Mouse (Mus musculus) ES-E14 (cell line): ENCODE measurements at regions not wholly inside any gene's neighbourhood (a gene's known extent, or its start where the extent isn't known, plus 50 kb on each side); places are given as distances from the start of the nearest gene placed in this dataset.

Source experiments
- DNase-seq: peaks from one replicate; pipeline ENCODE4 v3.0.0-alpha.2; 2013; ENCODE audit warnings: low read depth, low spot score
- H3K27ac ChIP-seq: 2 replicates; pipeline ENCODE4 v1.5.1; 2012; ENCODE audit warnings: low read depth, mild to moderate bottlenecking, low read length, moderate library complexity, mixed read lengths; ENCODE audit not compliant: poor library complexity, insufficient read depth, severe bottlenecking
- H3K36me3 ChIP-seq: 2 replicates; pipeline ENCODE4 v1.6.1; 2012; ENCODE audit warnings: mild to moderate bottlenecking, low read length, moderate library complexity, mixed read lengths; ENCODE audit not compliant: control insufficient read depth, poor library complexity, insufficient read depth, severe bottlenecking
- H3K4me1 ChIP-seq, 2 experiments: fragments of 150-350 bp in 1 of 2; sonication (generic) in 1 of 2; 2 replicates each; pipeline ENCODE4 v1.6.1; 2012; ENCODE audit warnings: low read length in 2 of 2, mild to moderate bottlenecking in 1 of 2, mixed read lengths in 1 of 2; ENCODE audit not compliant: control insufficient read depth in 2 of 2, insufficient read depth in 2 of 2, poor library complexity in 1 of 2
- H3K4me3 ChIP-seq, 2 experiments: fragments of 150-350 bp in 1 of 2; sonication (generic) in 1 of 2; 2 replicates each; pipeline ENCODE4 v1.5.1; 2012; ENCODE audit warnings: low read length in 2 of 2, low read depth in 1 of 2, mild to moderate bottlenecking in 1 of 2, mixed read lengths in 1 of 2; ENCODE audit not compliant: insufficient read depth in 1 of 2, poor library complexity in 1 of 2, severe bottlenecking in 1 of 2
- H3K9ac ChIP-seq: 2 replicates; pipeline ENCODE4 v1.6.1; 2012; ENCODE audit warnings: low read depth, mild to moderate bottlenecking, low read length, mixed read lengths; ENCODE audit not compliant: poor library complexity, insufficient read depth, severe bottlenecking
- H3K9me3 ChIP-seq: fragments of 150-350 bp; sonication (generic); 2 replicates; pipeline ENCODE4 v1.6.1; 2012; ENCODE audit warnings: low read depth, mild to moderate bottlenecking, low read length; ENCODE audit not compliant: control insufficient read depth, insufficient read depth
- CHD2 ChIP-seq: IDR thresholded peaks from 2 replicates; pipeline ENCODE4 v1.6.1; 2014; ENCODE audit warnings: mild to moderate bottlenecking, low read depth, low read length, inconsistent platforms
- HCFC1 ChIP-seq: IDR thresholded peaks from 2 replicates; pipeline ENCODE4 v1.6.1; 2012; ENCODE audit warnings: low read length, inconsistent platforms, borderline replicate concordance; ENCODE audit not compliant: insufficient read depth
- MAFK ChIP-seq: IDR thresholded peaks from 2 replicates; pipeline ENCODE4 v1.6.1; 2014; ENCODE audit warnings: mild to moderate bottlenecking, low read depth, low read length, inconsistent platforms; ENCODE audit not compliant: insufficient read depth
- ZC3H11A ChIP-seq: IDR thresholded peaks from 2 replicates; pipeline ENCODE4 v1.6.1; 2012; ENCODE audit warnings: low read depth, mild to moderate bottlenecking, inconsistent platforms, low read length, borderline replicate concordance
- ZNF384 ChIP-seq: IDR thresholded peaks from 2 replicates; pipeline ENCODE4 v1.6.1; 2012; ENCODE audit warnings: low read depth, low read length, inconsistent platforms
- in situ Hi-C, 2 experiments: fragments of 600-800 bp; cut with MboI; formaldehyde crosslinking; loops; one replicate each; pipeline ENCODE4 v1.15.1; 2025; ENCODE audit warnings: low sequenced_read_pairs in 2 of 2, inconsistent platforms in 1 of 2; ENCODE audit not compliant: unreplicated experiment in 2 of 2

- in situ Hi-C loops: no loop called here
- Histone ChIP-seq H3K9ac (no peak overlapping the region), H3K36me3 (no peaks in the 10 kb centered on the region), H3K4me1 (no peaks in the 10 kb centered on the region), H3K4me3 (no peak overlapping the region), H3K27ac (no peak overlapping the region), H3K9me3 (no peaks in the 10 kb centered on the region)
- DNase-seq: no peak
- TF ChIP-seq CHD2 (no peak), MAFK (no peak), HCFC1 (no peak), ZNF384 (no peak)
Observed at GRCm38 (mm10) chr3:103492211-103492610, 82.8 kb upstream of the Syt6 start.

- H3K36me3 ChIP-seq: no peaks in the 10 kb centered on the region
- TF ChIP-seq HCFC1: no peak
- TF ChIP-seq ZNF384: no peak
- TF ChIP-seq CHD2: no peak
- TF ChIP-seq ZC3H11A: no peak
- TF ChIP-seq MAFK: no peak
- H3K4me1 ChIP-seq: no peaks in the 10 kb centered on the region
- in situ Hi-C loops: no loop called here
- no peak for DNase-seq
- H3K27ac ChIP-seq: no peak overlapping the region
- H3K9ac ChIP-seq: no peak overlapping the region
- no peaks in the 10 kb centered on the region for H3K9me3 ChIP-seq
- no peak overlapping the region for H3K4me3 ChIP-seq
Observed at GRCm38 (mm10) chr3:103493623-103494022, 81.4 kb upstream of the Syt6 start.

- TF ChIP-seq ZC3H11A (no peak), ZNF384 (no peak)
- no peaks in the 10 kb centered on the region for H3K36me3 ChIP-seq
- DNase-seq: no peak
- H3K9ac ChIP-seq: no peak overlapping the region
- no peak overlapping the region for H3K27ac ChIP-seq
- H3K4me3 ChIP-seq: no peak overlapping the region
- H3K4me1 ChIP-seq: no peaks in the 10 kb centered on the region
- no peaks in the 10 kb centered on the region for H3K9me3 ChIP-seq
- in situ Hi-C loops: no loop called here
Observed at GRCm38 (mm10) chr3:103494043-103494442, 81.0 kb upstream of the Syt6 start.

GRCm38 (mm10) chr3:103496083-103496482 is 78.9 kb upstream of the Syt6 start:
- Histone ChIP-seq H3K36me3 (no peaks in the 10 kb centered on the region), H3K9ac (no peak overlapping the region), H3K27ac (no peak overlapping the region), H3K9me3 (no peaks in the 10 kb centered on the region), H3K4me1 (no peaks in the 10 kb centered on the region), H3K4me3 (no peak overlapping the region)
- TF ChIP-seq HCFC1: no peak
- TF ChIP-seq ZC3H11A: no peak
- no peak for TF ChIP-seq ZNF384
- TF ChIP-seq MAFK: no peak
- no peak for TF ChIP-seq CHD2
- DNase-seq: no peak
- in situ Hi-C loops: no loop called here

- in situ Hi-C loops: no loop called here
- Histone ChIP-seq H3K4me1 (no peaks in the 10 kb centered on the region), H3K27ac (no peak overlapping the region), H3K9ac (no peak overlapping the region), H3K4me3 (no peak overlapping the region), H3K36me3 (no peaks in the 10 kb centered on the region), H3K9me3 (no peaks in the 10 kb centered on the region)
- no peak for DNase-seq
- TF ChIP-seq ZNF384 (no peak), HCFC1 (no peak), CHD2 (no peak), ZC3H11A (no peak), MAFK (no peak)
Observed at GRCm38 (mm10) chr3:103496683-103497082, 78.3 kb upstream of the Syt6 start.
